8 mouse cellular contexts compared by ENCODE assay signal in genomic region chr17:12790353-12791078, GRCm38 (mm10). TPM values are rescaled to one million over a fixed set of nuclear protein-coding genes. Genes with fewer than 3 reads are reported as not detected.
DNase-seq lines count a peak whose midpoint lies in the region; ATAC-seq lines count a peak whose summit lies in the region.

No protein-coding gene starts in this region.

- H3K4me3 ChIP-seq in heart, embryonic 10.5 days: peak overlapping the region; percentile 12; the same call in 1 of the 2 replicates
- no peak overlapping the region for H3K4me3 ChIP-seq in forebrain, embryonic 16.5 days (replicated peaks; ENCODE audit: low read length)
- no peak overlapping the region for H3K4me3 ChIP-seq in kidney, embryonic 16.5 days (ENCODE audit: low read length)
- no peak overlapping the region for H3K4me3 ChIP-seq in midbrain, embryonic 14.5 days (replicated peaks; ENCODE audit: low read depth, low read length)

- H3K27ac ChIP-seq in heart, embryonic 10.5 days: peak overlapping the region; percentile 88
- H3K27ac ChIP-seq in forebrain, embryonic 16.5 days (ENCODE audit: low read length): no peak overlapping the region
- peak overlapping the region; percentile 89 for H3K27ac ChIP-seq in kidney, embryonic 16.5 days (ENCODE audit: low read length)
- H3K27ac ChIP-seq in midbrain, embryonic 14.5 days (replicated peaks; ENCODE audit: low read depth, low read length): peak overlapping the region; percentile 6

- H3K27me3 ChIP-seq in heart, embryonic 10.5 days (ENCODE audit: insufficient read depth, poor library complexity, severe bottlenecking): no peaks in the 10 kb centered on the region
- H3K27me3 ChIP-seq in forebrain, embryonic 16.5 days (replicated peaks; ENCODE audit: control insufficient read depth, insufficient read depth, low read length): no peaks in the 10 kb centered on the region
- no peaks in the 10 kb centered on the region for H3K27me3 ChIP-seq in kidney, embryonic 16.5 days (ENCODE audit: insufficient read depth, low read length)
- no peaks in the 10 kb centered on the region; the same call in 1 of the 2 replicates for H3K27me3 ChIP-seq in midbrain, embryonic 14.5 days (ENCODE audit: control insufficient read depth, insufficient read depth, low read length)

- H3K4me2 ChIP-seq in forebrain, embryonic 16.5 days (ENCODE audit: low read length): no peak overlapping the region
- 0 out of 2 replicates have a peak overlapping the region, but pooled peaks have one; percentile 19 for H3K4me2 ChIP-seq in kidney, embryonic 16.5 days (replicated peaks; ENCODE audit: low read depth, low read length)
- no peak overlapping the region for H3K4me2 ChIP-seq in midbrain, embryonic 14.5 days (ENCODE audit: low read length)

- H3K9ac ChIP-seq in forebrain, embryonic 16.5 days (replicated peaks; ENCODE audit: low read depth, low read length): no peak overlapping the region
- peak overlapping the region; percentile 15; the same call in 1 of the 2 replicates for H3K9ac ChIP-seq in kidney, embryonic 16.5 days (replicated peaks; ENCODE audit: low read length)
- H3K9ac ChIP-seq in midbrain, embryonic 14.5 days (replicated peaks; ENCODE audit: low read length): no peak overlapping the region

- 0 out of 2 replicates have a peak, but pooled peaks cover 4% of the 10 kb centered on the region for H3K9me3 ChIP-seq in heart, embryonic 10.5 days
- no peaks in the 10 kb centered on the region for H3K9me3 ChIP-seq in forebrain, embryonic 16.5 days (ENCODE audit: control insufficient read depth, low read length)
- peaks cover 11% of the 10 kb centered on the region for H3K9me3 ChIP-seq in kidney, embryonic 16.5 days (ENCODE audit: low read length)
- no peaks in the 10 kb centered on the region for H3K9me3 ChIP-seq in midbrain, embryonic 14.5 days (ENCODE audit: control insufficient read depth, low read length)

- ATAC-seq in forebrain, embryonic 16.5 days: peak; percentile 55
- peak; percentile 83 for ATAC-seq in kidney, embryonic 16.5 days (ENCODE audit: low FRiP score, low TSS enrichment)
- ATAC-seq in midbrain, embryonic 14.5 days (ENCODE audit: low FRiP score, low TSS enrichment): peak; percentile 67
- no peak for ATAC-seq in granulocyte monocyte progenitor cell, adult 5-6 weeks (replicated peaks; ENCODE audit: poor library complexity, severe bottlenecking)

- DNase-seq in heart, embryonic 10.5 days (ENCODE audit: low spot score): peak; percentile 97
- DNase-seq in heart, postnatal 25 days (ENCODE audit: low spot score): no peak
- peak; percentile 76 for DNase-seq in midbrain, embryonic 14.5 days
- no peak for DNase-seq in frontal cortex, postnatal 36 days (ENCODE audit: low spot score in 2 of 2)
- no peak for DNase-seq in testis, postnatal 10 days (ENCODE audit: low spot score)

- 6% methylated on average over 10 of the region's 10 CpGs for WGBS in heart, embryonic 10.5 days
- 21% methylated on average over 10 of the region's 10 CpGs for WGBS in forebrain, embryonic 16.5 days
- 6% methylated on average over 10 of the region's 10 CpGs for WGBS in kidney, embryonic 16.5 days
- 6% methylated on average over 10 of the region's 10 CpGs for WGBS in midbrain, embryonic 14.5 days

- peaks cover 60% of the 10 kb centered on the region for H3K4me1 ChIP-seq in heart, embryonic 10.5 days
- peaks cover 13% of the 10 kb centered on the region for H3K4me1 ChIP-seq in forebrain, embryonic 16.5 days (replicated peaks; ENCODE audit: control insufficient read depth, insufficient read depth, low read length)
- peaks cover 50% of the 10 kb centered on the region for H3K4me1 ChIP-seq in kidney, embryonic 16.5 days (ENCODE audit: insufficient read depth, low read length)
- H3K4me1 ChIP-seq in midbrain, embryonic 14.5 days (ENCODE audit: control insufficient read depth, insufficient read depth, low read length): peaks cover 19% of the 10 kb centered on the region

- peaks cover 51% of the 10 kb centered on the region for H3K36me3 ChIP-seq in heart, embryonic 10.5 days
- H3K36me3 ChIP-seq in forebrain, embryonic 16.5 days (ENCODE audit: control insufficient read depth, insufficient read depth): no peaks in the 10 kb centered on the region
- peaks cover 12% of the 10 kb centered on the region for H3K36me3 ChIP-seq in kidney, embryonic 16.5 days (ENCODE audit: insufficient read depth, low read length)
- H3K36me3 ChIP-seq in midbrain, embryonic 14.5 days (ENCODE audit: control insufficient read depth, insufficient read depth, low read length): no peaks in the 10 kb centered on the region

- intact Hi-C loops in heart, postnatal 25 days (cut with DNase I): loop anchor here (1.0 to 5.0 kb wide), 3 partner anchors 11 to 66 kb away; no protein-coding TSS in a partner anchor

RNA-seq across cellular contexts. Expression of gene Igf2r, which starts 21.1 kb away (rescaled TPM):
- 141 and 272 TPM in 2 replicates for polyA plus RNA-seq in heart, embryonic 10.5 days (2016; fragmentation: Nextera tagmentation; extraction: Ambion mirVana)
- 100 to 1,000 TPM in 1 of 2 experiments, 10 to 100 TPM in 1; 99.0 to 108 TPM for total RNA-seq in heart, postnatal 25 days (2021)
- polyA plus RNA-seq in forebrain, embryonic 16.5 days (2015; fragmentation: Nextera tagmentation; extraction: Ambion mirVana): 11.9 TPM in 2 replicates
- polyA plus RNA-seq in kidney, embryonic 16.5 days (2015; fragmentation: Nextera tagmentation; extraction: Ambion mirVana): 32.1 and 33.6 TPM in 2 replicates
- polyA plus RNA-seq in midbrain, embryonic 14.5 days (2014; fragmentation: Nextera tagmentation; extraction: Ambion mirVana): 9.2 and 13.4 TPM in 2 replicates
- total RNA-seq in granulocyte monocyte progenitor cell, adult 5-6 weeks (2014; fragmentation: Nextera tagmentation): 0.04 and 0.73 TPM in 2 replicates
- 0.78 and 1.5 TPM in 2 replicates for total RNA-seq in granulocyte monocyte progenitor cell, adult 5-6 weeks (2017)

Comparison
In these comparisons a context has a peak if more than half of its experiments do, and no peak if none do; other contexts are left out.
1. DNase-seq: peak in heart, embryonic 10.5 days (single experiment) and midbrain, embryonic 14.5 days (single experiment); none in heart, postnatal 25 days (single experiment), frontal cortex, postnatal 36 days (0 of 2) and testis, postnatal 10 days (single experiment).